Comparison of ENCODE assay signal across 9 mouse cellular contexts in genomic region chr14:76625589-76626368, GRCm38 (mm10).
DNase-seq lines count a peak whose midpoint lies in the region; ATAC-seq and TF ChIP-seq lines count a peak whose summit lies in the region.
"Had no signal": no experiment of that assay in that cellular context is flagged by ENCODE, and none has a peak within 500 bp of the region (broad histone marks: within the 10 kb centered on the region; RNA-seq: fewer than 3 reads in every experiment).

No protein-coding gene starts in this region.

- DNase-seq in heart, postnatal 0 days (ENCODE audit: low spot score), result no peak
- no peak for DNase-seq in heart, adult 8-10 months (ENCODE audit: low spot score)
- no peak for DNase-seq in hindbrain, embryonic 11.5 days (ENCODE audit: low spot score)
- peak; percentile 53 for DNase-seq in midbrain, embryonic 14.5 days
- DNase-seq in cerebellum, adult 8-10 months, result no peak
- DNase-seq in layer of hippocampus, adult 8-10 months (ENCODE audit: low spot score in 2 of 2), result no peak
- DNase-seq in spleen, postnatal 4 days (ENCODE audit: low spot score in 2 of 2), result no peak

- WGBS in heart, postnatal 0 days, result 53% methylated on average over 10 of the region's 10 CpGs
- WGBS in hindbrain, embryonic 11.5 days, result 59% methylated on average over 10 of the region's 10 CpGs
- WGBS in midbrain, embryonic 14.5 days, result 48% methylated on average over 10 of the region's 10 CpGs

- no peaks in the 10 kb centered on the region for H3K27me3 ChIP-seq in heart, postnatal 0 days (ENCODE audit: control insufficient read depth, insufficient read depth, low read length)
- H3K27me3 ChIP-seq in hindbrain, embryonic 11.5 days (ENCODE audit: control insufficient read depth, insufficient read depth, low read length), result no peaks in the 10 kb centered on the region
- H3K27me3 ChIP-seq in midbrain, embryonic 14.5 days (ENCODE audit: control insufficient read depth, insufficient read depth, low read length), result no peaks in the 10 kb centered on the region
- H3K27me3 ChIP-seq: embryonic facial prominence, embryonic 12.5 days had no signal

- H3K4me2 ChIP-seq in heart, postnatal 0 days (ENCODE audit: low read depth, low read length), result no peak overlapping the region
- H3K4me2 ChIP-seq in hindbrain, embryonic 11.5 days (replicated peaks; ENCODE audit: low read depth, low read length), result no peak overlapping the region
- H3K4me2 ChIP-seq in midbrain, embryonic 14.5 days (ENCODE audit: low read length), result no peak overlapping the region
- H3K4me2 ChIP-seq: embryonic facial prominence, embryonic 12.5 days had no signal

- no peak for TF ChIP-seq POLR2A in cortical plate, adult 2 months (IDR thresholded peaks at IDR 0.05; ENCODE audit: extremely low read depth, insufficient read depth, low read length)

- no peak for TF ChIP-seq EP300 in heart, postnatal 0 days (IDR thresholded peaks at IDR 0.05; ENCODE audit: low read depth)

- no peak overlapping the region for H3K4me3 ChIP-seq in heart, postnatal 0 days (ENCODE audit: low read depth, low read length)
- H3K4me3 ChIP-seq in cortical plate, adult 2 months (ENCODE audit: insufficient read depth, low read length), result no peak overlapping the region
- no peak overlapping the region for H3K4me3 ChIP-seq in hindbrain, embryonic 11.5 days (ENCODE audit: low read depth, low read length)
- no peak overlapping the region for H3K4me3 ChIP-seq in midbrain, embryonic 14.5 days (replicated peaks; ENCODE audit: low read depth, low read length)
- H3K4me3 ChIP-seq: embryonic facial prominence, embryonic 12.5 days had no signal

- no peak overlapping the region for H3K9ac ChIP-seq in heart, postnatal 0 days (replicated peaks; ENCODE audit: low read depth, low read length)
- no peak overlapping the region for H3K9ac ChIP-seq in hindbrain, embryonic 11.5 days (ENCODE audit: low read depth, low read length)
- no peak overlapping the region for H3K9ac ChIP-seq in midbrain, embryonic 14.5 days (replicated peaks; ENCODE audit: low read length)
- H3K9ac ChIP-seq: embryonic facial prominence, embryonic 12.5 days had no signal

- H3K27ac ChIP-seq in heart, postnatal 0 days (ENCODE audit: low read depth), result peak overlapping the region; percentile 63
- peak overlapping the region; percentile 63; the same call in 1 of the 2 replicates for H3K27ac ChIP-seq in cortical plate, adult 2 months (ENCODE audit: insufficient read depth, low read length)
- 0 out of 2 replicates have a peak overlapping the region, but pooled peaks have one; percentile 5 for H3K27ac ChIP-seq in hindbrain, embryonic 11.5 days (ENCODE audit: low read depth, low read length)
- peak overlapping the region; percentile 47; the same call in 1 of the 2 replicates for H3K27ac ChIP-seq in midbrain, embryonic 14.5 days (replicated peaks; ENCODE audit: low read depth, low read length)
- H3K27ac ChIP-seq: embryonic facial prominence, embryonic 12.5 days had no signal

- peak; percentile 64 for ATAC-seq in heart, postnatal 0 days (ENCODE audit: insufficient read depth, low read depth)
- ATAC-seq in hindbrain, embryonic 11.5 days (ENCODE audit: low FRiP score), result peak; percentile 68
- 0 out of 2 replicates have a peak, but pooled peaks have one; percentile 17 for ATAC-seq in midbrain, embryonic 14.5 days (ENCODE audit: low FRiP score, low TSS enrichment)

- H3K4me1 ChIP-seq in heart, postnatal 0 days (ENCODE audit: control insufficient read depth, insufficient read depth), result peaks cover 30% of the 10 kb centered on the region
- H3K4me1 ChIP-seq in cortical plate, adult 2 months (ENCODE audit: control insufficient read depth, insufficient read depth, low read length), result peaks cover 9% of the 10 kb centered on the region
- peaks cover 13% of the 10 kb centered on the region for H3K4me1 ChIP-seq in hindbrain, embryonic 11.5 days (replicated peaks; ENCODE audit: control insufficient read depth, insufficient read depth, low read length)
- peaks cover 24% of the 10 kb centered on the region for H3K4me1 ChIP-seq in midbrain, embryonic 14.5 days (ENCODE audit: control insufficient read depth, insufficient read depth, low read length)

- H3K9me3 ChIP-seq in heart, postnatal 0 days (replicated peaks; ENCODE audit: control insufficient read depth, low read length), result no peaks in the 10 kb centered on the region
- no peaks in the 10 kb centered on the region for H3K9me3 ChIP-seq in hindbrain, embryonic 11.5 days (ENCODE audit: control insufficient read depth, low read length)
- no peaks in the 10 kb centered on the region for H3K9me3 ChIP-seq in midbrain, embryonic 14.5 days (ENCODE audit: control insufficient read depth, low read length)
- H3K9me3 ChIP-seq: embryonic facial prominence, embryonic 12.5 days had no signal

- H3K36me3 ChIP-seq in heart, postnatal 0 days (replicated peaks; ENCODE audit: control insufficient read depth, insufficient read depth, low read length), result no peaks in the 10 kb centered on the region
- H3K36me3 ChIP-seq in hindbrain, embryonic 11.5 days (ENCODE audit: control insufficient read depth, insufficient read depth, low read length), result no peaks in the 10 kb centered on the region
- no peaks in the 10 kb centered on the region for H3K36me3 ChIP-seq in midbrain, embryonic 14.5 days (ENCODE audit: control insufficient read depth, insufficient read depth, low read length)
- H3K36me3 ChIP-seq: embryonic facial prominence, embryonic 12.5 days had no signal

- TF ChIP-seq CTCF in heart, postnatal 0 days (IDR thresholded peaks at IDR 0.05; ENCODE audit: low read depth), result no peak
- TF ChIP-seq CTCF in cortical plate, adult 2 months (IDR thresholded peaks at IDR 0.05; ENCODE audit: extremely low read depth, insufficient read depth, low read length), result no peak

Comparison
In these comparisons a context has a peak if more than half of its experiments do, and no peak if none do; other contexts are left out.
1. ATAC-seq: peak in every context shown above with its lines; median percentile 68 in hindbrain, embryonic 11.5 days; 64 in heart, postnatal 0 days; 17 in midbrain, embryonic 14.5 days.
2. H3K27ac ChIP-seq: peak in every context shown above with its lines; median percentile 63 in heart, postnatal 0 days; 63 in cortical plate, adult 2 months; 47 in midbrain, embryonic 14.5 days; 5 in hindbrain, embryonic 11.5 days.